Mouse (Mus musculus) mouse trophoblast stem cell (cell line): ENCODE measurements around the gene A730049H05Rik.

Experiments used
- in situ Hi-C, 2 experiments: fragments of 300-500 bp; cut with MseI, MboI; formaldehyde crosslinking; loops; 2 replicates in 1 of 2; 3 replicates in 1 of 2; pipeline ENCODE4 v1.15.1; 2025

Gene A730049H05Rik

DNA sequence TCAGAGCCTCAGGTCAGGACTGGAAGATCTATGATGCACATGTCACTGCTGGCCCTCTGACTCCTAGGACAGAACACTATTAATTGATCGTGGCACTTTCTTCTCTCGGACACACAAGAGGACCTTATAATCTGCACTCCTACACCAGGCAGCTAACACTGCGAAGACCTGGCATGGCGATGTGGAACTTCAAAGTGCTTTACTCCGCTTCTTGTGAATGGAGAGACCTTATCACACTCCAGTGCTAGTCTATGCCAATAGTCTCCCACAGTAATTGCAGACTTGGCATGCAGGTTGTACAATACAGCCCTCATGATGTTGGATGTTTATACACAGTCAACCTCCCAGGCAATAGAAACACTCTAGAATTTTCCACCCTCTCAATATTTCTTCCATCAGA is 62.5 kb downstream of the A730049H05Rik start:
- in situ Hi-C loops: no loop called here

DNA sequence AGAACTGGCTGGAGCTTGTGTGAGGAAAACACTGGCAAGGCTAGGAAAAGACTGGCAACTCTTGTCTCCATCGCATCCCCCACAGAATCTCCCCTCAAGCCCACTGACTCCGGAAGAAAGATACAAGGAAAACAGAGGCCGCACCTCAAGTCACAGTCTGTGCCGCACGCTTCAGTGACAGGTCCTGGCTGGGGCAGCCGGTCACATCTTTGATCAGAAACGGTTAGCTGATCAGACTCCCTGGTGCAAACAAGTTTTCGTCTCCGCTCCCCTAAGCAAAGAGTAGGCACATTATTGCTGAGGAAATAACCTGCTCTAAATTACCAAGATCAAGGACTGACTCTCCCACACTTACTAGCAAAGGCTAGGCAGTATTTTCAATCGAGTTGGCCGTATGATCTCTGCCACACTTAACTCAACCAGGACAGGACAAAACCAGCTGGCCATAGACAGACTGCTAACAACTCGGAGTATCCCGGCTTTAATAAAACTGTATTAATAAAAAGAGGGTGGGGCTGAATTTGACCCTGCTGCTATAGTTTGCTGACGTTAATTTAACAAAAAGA is 63.5 kb downstream of the A730049H05Rik start:
- in situ Hi-C loops: no loop called here

DNA sequence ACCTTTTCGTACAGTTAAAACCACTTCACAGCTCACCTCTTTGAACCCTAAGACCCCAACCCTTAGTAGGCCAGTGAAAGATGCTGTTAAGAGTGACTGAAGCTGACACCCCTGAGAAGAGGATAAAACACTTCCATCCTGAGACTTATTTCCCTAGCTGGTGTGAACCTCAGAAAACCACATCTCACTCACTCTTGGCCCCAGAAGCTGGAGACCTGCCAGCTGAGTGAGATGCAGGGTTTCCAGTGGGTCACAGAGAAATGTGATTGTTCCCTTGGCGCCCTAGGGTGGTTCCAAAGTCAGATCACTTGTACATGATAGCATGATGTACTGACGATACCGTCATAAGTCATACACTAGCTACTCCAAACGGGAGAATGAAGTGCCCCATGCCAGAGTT is 66.2 kb downstream of the A730049H05Rik start:
- in situ Hi-C loops: no loop called here

DNA sequence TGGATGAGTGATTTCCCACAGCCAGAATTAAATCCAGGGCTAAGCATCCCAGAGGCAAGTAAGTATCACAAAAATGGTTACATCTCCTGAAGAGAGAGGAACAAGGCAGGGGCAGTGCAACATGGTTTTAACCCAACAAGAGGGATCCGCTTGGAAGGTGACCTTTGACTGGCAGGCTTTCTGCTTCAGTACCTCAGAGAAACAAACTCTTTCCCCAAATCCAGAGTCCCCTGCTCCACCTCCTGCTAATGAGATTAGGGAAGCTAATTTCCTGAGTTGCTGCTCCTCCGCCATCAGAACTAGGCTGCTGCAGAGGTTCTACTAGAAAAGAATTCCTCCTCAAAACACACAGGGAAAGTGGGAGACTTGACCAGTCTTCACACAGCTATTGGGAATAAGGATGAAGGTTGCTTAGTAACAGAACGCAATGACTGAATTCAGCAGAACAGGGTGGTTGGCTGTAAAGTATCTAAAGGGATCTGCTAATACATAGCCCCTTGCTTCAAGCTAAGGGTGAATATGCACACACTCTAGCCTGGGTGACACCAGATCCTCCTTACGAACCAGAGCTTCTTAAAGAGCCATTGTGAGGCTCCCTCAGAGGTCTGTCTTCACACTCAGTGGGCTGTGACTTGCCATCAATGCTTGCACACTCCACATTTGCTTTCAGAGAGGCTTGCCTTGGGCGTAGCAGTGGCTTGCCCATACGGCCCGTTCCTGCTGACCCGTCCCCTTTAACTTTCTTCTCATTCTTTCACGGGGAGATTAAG is 67.0 kb downstream of the A730049H05Rik start:
- in situ Hi-C loops: no loop called here

DNA sequence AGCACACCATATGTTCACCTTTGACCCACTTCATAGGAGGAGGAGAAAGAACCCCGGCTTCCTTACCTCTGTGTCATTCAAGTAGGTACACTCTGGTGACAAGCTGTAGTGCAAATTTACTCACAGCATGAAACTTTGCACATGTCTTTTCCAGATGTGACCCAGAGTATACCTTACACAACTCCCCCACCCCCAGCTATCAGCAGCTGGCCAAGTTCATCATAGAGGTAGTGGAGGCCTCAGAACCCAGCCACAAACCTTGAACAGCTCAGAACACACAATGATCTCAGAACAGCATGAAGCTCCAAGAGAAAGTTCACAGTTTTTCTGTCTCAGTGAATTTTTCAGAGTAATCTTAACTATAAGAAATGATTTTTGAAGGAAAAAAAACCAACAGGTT is 75.3 kb downstream of the A730049H05Rik start:
- in situ Hi-C loops: no loop called here
